Mouse (Mus musculus) ES-Bruce4 (cell line): ENCODE results near the gene Cutal.

Experiments
- CTCF ChIP-seq: IDR thresholded peaks from one replicate; pipeline ENCODE4 v1.8.1; 2011; ENCODE audit warnings: low read depth, low read length
- EP300 ChIP-seq: IDR thresholded peaks from 2 replicates; pipeline ENCODE4 v1.6.1; 2011; ENCODE audit warnings: low read depth, low read length; ENCODE audit not compliant: insufficient read depth

DNA sequence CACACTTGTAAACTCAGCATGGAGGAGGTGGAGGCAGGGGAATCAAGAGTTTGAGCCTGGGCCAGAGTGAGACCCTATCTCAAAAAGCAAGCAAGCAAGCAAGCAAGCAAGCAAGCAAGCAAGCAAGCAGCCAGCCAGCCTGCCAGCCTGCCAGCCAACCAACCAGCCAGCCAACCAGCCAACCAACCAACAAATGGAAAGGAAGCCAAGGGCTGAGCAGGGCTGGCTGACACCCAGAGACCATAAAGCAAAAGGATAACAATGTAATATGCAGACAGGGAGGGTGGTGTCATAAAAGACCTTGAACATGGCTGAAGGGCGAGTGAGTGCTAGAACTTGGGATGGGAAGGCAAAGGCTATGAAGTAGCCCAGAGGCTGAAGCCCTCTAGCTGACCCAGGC lies 26.2 kb downstream of the Cutal start:
- TF ChIP-seq EP300: no peak
- no peak for TF ChIP-seq CTCF
